Mouse (Mus musculus) heart, adult 2 months (tissue): ENCODE measurements around the gene Msl2.

Experiments used
- CTCF ChIP-seq: fragments of 200-600 bp; IDR thresholded peaks from 2 replicates; pipeline ENCODE4 v1.8.1; 2022; ENCODE audit warnings: antibody characterized with exemption, mild to moderate bottlenecking, moderate library complexity
- EP300 ChIP-seq: fragments of 200-500 bp; IDR thresholded peaks from 2 replicates; pipeline ENCODE4 v1.6.1; 2011; ENCODE audit warnings: low read depth, low read length, control low read depth; ENCODE audit not compliant: insufficient read depth
- POLR2A ChIP-seq: fragments of 200-500 bp; IDR thresholded peaks from 2 replicates; pipeline ENCODE4 v1.6.1; 2011; ENCODE audit warnings: mild to moderate bottlenecking, low read depth, low read length, control low read depth; ENCODE audit not compliant: insufficient read depth

DNA sequence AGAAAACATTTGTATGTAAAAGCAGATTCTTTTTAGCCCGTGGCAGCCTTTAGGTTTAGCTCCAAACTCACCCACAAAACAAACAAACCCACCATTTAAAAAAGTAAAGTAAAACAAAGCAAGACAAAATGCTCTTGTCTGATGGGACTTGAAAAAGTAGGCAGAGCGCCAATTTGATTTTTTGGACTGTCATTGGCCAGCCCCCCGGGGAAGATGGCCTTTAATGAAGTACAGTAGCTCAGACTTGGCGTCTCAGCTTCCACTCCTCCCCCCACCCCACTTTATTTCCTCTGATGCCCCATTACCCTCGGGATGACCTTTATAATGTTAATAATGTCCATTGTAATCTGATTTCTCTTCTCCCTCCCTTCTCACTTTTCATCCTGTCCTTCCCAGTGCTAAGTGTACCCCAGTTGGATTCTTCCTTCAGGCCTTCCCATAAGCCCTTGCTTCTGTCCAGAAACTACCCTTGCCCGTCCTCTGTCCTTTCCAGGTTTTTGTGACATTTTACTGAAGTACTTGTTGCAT is 11.6 kb upstream of the Msl2 start:
- TF ChIP-seq POLR2A (no peak), CTCF (no peak), EP300 (no peak)
